ENCODE assay signal across 9 mouse cellular contexts in genomic region chr11:102102485-102103258, GRCm38 (mm10). TPM values are rescaled to one million over a fixed set of nuclear protein-coding genes. Genes with fewer than 3 reads are reported as not detected.
A peak's percentile ranks its signal among the peaks of the same experiment; 100 is the strongest.
DNase-seq lines count a peak whose midpoint lies in the region; ATAC-seq and TF ChIP-seq lines count a peak whose summit lies in the region.
"Had no signal": no experiment of that assay in that cellular context is flagged by ENCODE, and none has a peak within 500 bp of the region (broad histone marks: within the 10 kb centered on the region; RNA-seq: fewer than 3 reads in every experiment).

No protein-coding gene starts in this region.

- peaks cover 31% of the 10 kb centered on the region for H3K27me3 ChIP-seq in forebrain, postnatal 0 days (ENCODE audit: insufficient read depth, low read length)
- peaks cover 52% of the 10 kb centered on the region for H3K27me3 ChIP-seq in intestine, embryonic 15.5 days (replicated peaks)
- H3K27me3 ChIP-seq in liver, embryonic 13.5 days, result peaks cover 99% of the 10 kb centered on the region

- H3K4me2 ChIP-seq in forebrain, postnatal 0 days (ENCODE audit: low read depth), result no peak overlapping the region
- H3K4me2 ChIP-seq in intestine, embryonic 15.5 days (replicated peaks), result no peak overlapping the region
- H3K4me2 ChIP-seq in liver, embryonic 13.5 days, result no peak overlapping the region

- peak; percentile 55 to 84 for DNase-seq in adrenal gland, adult (ENCODE audit: inconsistent age in 2 of 2, low spot score in 1 of 2)
- DNase-seq in adrenal gland, adult 8-10 months, result no peak
- peak; percentile 57 for DNase-seq in A20 (ENCODE audit: low read depth, low spot score)
- DNase-seq in forebrain, postnatal 0 days, result peak; percentile 85
- DNase-seq in liver, embryonic 13.5 days, result peak; percentile 44
- DNase-seq in right cerebral cortex, postnatal 14 days, result peak; percentile 77

- WGBS in forebrain, postnatal 0 days, result 21% methylated on average over 17 of the region's 17 CpGs
- 15% methylated on average over 17 of the region's 17 CpGs for WGBS in intestine, embryonic 15.5 days
- WGBS in liver, embryonic 13.5 days (ENCODE audit: insufficient replicate concordance), result 4% methylated on average over 17 of the region's 17 CpGs

- TF ChIP-seq POLR2A in bone marrow macrophage, adult 2 months (IDR thresholded peaks at IDR 0.05; ENCODE audit: borderline replicate concordance, low read depth, low read length), result no peak

- TF ChIP-seq CTCF in bone marrow macrophage, adult 2 months (IDR thresholded peaks at IDR 0.05; ENCODE audit: low read depth, low read length), result peak; percentile 93
- TF ChIP-seq CTCF in forebrain, postnatal 0 days (IDR thresholded peaks at IDR 0.05; ENCODE audit: low read depth), result peak; percentile 87

- no peak overlapping the region for H3K9ac ChIP-seq in forebrain, postnatal 0 days
- H3K9ac ChIP-seq in intestine, embryonic 15.5 days, result no peak overlapping the region
- H3K9ac ChIP-seq in liver, embryonic 13.5 days, result 0 out of 2 replicates have a peak overlapping the region, but pooled peaks have one; percentile 9

- no peaks in the 10 kb centered on the region for H3K36me3 ChIP-seq in forebrain, postnatal 0 days (ENCODE audit: insufficient read depth)
- no peaks in the 10 kb centered on the region for H3K36me3 ChIP-seq in intestine, embryonic 15.5 days
- no peaks in the 10 kb centered on the region for H3K36me3 ChIP-seq in liver, embryonic 13.5 days

- H3K9me3 ChIP-seq in forebrain, postnatal 0 days (ENCODE audit: low read length), result no peaks in the 10 kb centered on the region
- no peaks in the 10 kb centered on the region for H3K9me3 ChIP-seq in intestine, embryonic 15.5 days
- no peaks in the 10 kb centered on the region for H3K9me3 ChIP-seq in liver, embryonic 13.5 days (replicated peaks)

- H3K4me1 ChIP-seq in bone marrow macrophage, adult 2 months (ENCODE audit: control insufficient read depth, insufficient read depth, low read length), result no peaks in the 10 kb centered on the region
- no peaks in the 10 kb centered on the region for H3K4me1 ChIP-seq in forebrain, postnatal 0 days (ENCODE audit: insufficient read depth)
- peaks cover 6% of the 10 kb centered on the region; the same call in 1 of the 2 replicates for H3K4me1 ChIP-seq in intestine, embryonic 15.5 days (replicated peaks)
- H3K4me1 ChIP-seq in liver, embryonic 13.5 days (replicated peaks), result peaks cover 39% of the 10 kb centered on the region

- no peak overlapping the region for H3K27ac ChIP-seq in bone marrow macrophage, adult 2 months (ENCODE audit: insufficient read depth, low read depth, low read length)
- no peak overlapping the region for H3K27ac ChIP-seq in forebrain, postnatal 0 days (ENCODE audit: low read depth, low read length)
- H3K27ac ChIP-seq in intestine, embryonic 15.5 days, result no peak overlapping the region
- H3K27ac ChIP-seq in liver, embryonic 13.5 days, result no peak overlapping the region
- H3K27ac ChIP-seq: macrophage had no signal

- ATAC-seq in forebrain, postnatal 0 days, result peak; percentile 54; the same call in 1 of the 2 replicates
- 0 out of 2 replicates have a peak, but pooled peaks have one; percentile 64 for ATAC-seq in intestine, embryonic 15.5 days
- peak; percentile 66 for ATAC-seq in liver, embryonic 13.5 days (ENCODE audit: low read depth)

- no peak overlapping the region for H3K4me3 ChIP-seq in bone marrow macrophage, adult 2 months (ENCODE audit: insufficient read depth, low read length)
- no peak overlapping the region for H3K4me3 ChIP-seq in forebrain, postnatal 0 days (ENCODE audit: low read depth, low read length)
- H3K4me3 ChIP-seq in intestine, embryonic 15.5 days (replicated peaks), result no peak overlapping the region
- H3K4me3 ChIP-seq in liver, embryonic 13.5 days (replicated peaks), result no peak overlapping the region

RNA-seq across cellular contexts. Expression of gene Ppy, which starts 1.6 kb away (rescaled TPM):
- not detected for total RNA-seq in adrenal gland, adult 8-10 months (2022)
- not detected in 2 replicates for polyA plus RNA-seq in bone marrow macrophage, adult 2 months (2012; ENCODE audit: insufficient read depth, insufficient read length, missing spikeins)
- not detected in 2 replicates for total RNA-seq in forebrain, postnatal 0 days (2014; rRNA removed)
- not detected in 2 replicates for polyA plus RNA-seq in forebrain, postnatal 0 days (2015; fragmentation: Nextera tagmentation; extraction: Ambion mirVana)
- 4.5 and 6.2 TPM in 2 replicates for polyA plus RNA-seq in intestine, embryonic 15.5 days (2015; fragmentation: Nextera tagmentation; extraction: Ambion mirVana)
- not detected in 2 replicates for polyA plus RNA-seq in liver, embryonic 13.5 days (2015; fragmentation: Nextera tagmentation; extraction: Ambion mirVana)
- polyA plus RNA-seq: macrophage had no signal

RNA-seq across cellular contexts. Expression of gene Pyy, which starts 5.0 kb away (rescaled TPM):
- total RNA-seq in adrenal gland, adult 8-10 months (2022), result not detected
- not detected in 2 replicates for polyA plus RNA-seq in bone marrow macrophage, adult 2 months (2012; ENCODE audit: insufficient read depth, insufficient read length, missing spikeins)
- not detected in 2 replicates for total RNA-seq in forebrain, postnatal 0 days (2014; rRNA removed)
- not detected in 2 replicates for polyA plus RNA-seq in forebrain, postnatal 0 days (2015; fragmentation: Nextera tagmentation; extraction: Ambion mirVana)
- 57.2 and 75.0 TPM in 2 replicates for polyA plus RNA-seq in intestine, embryonic 15.5 days (2015; fragmentation: Nextera tagmentation; extraction: Ambion mirVana)
- not detected in 2 replicates for polyA plus RNA-seq in liver, embryonic 13.5 days (2015; fragmentation: Nextera tagmentation; extraction: Ambion mirVana)
- polyA plus RNA-seq: macrophage had no signal

RNA-seq across cellular contexts. Expression of gene Mpp2, which starts 14.4 kb away (rescaled TPM):
- 10 to 100 TPM; 12.6 to 29.0 (median 15.2) TPM for total RNA-seq in adrenal gland, adult 8-10 months (2022)
- not detected in 2 replicates for polyA plus RNA-seq in bone marrow macrophage, adult 2 months (2012; ENCODE audit: insufficient read depth, insufficient read length, missing spikeins)
- total RNA-seq in forebrain, postnatal 0 days (2014; rRNA removed), result 27.3 and 28.3 TPM in 2 replicates
- 14.1 and 21.4 TPM in 2 replicates for polyA plus RNA-seq in forebrain, postnatal 0 days (2015; fragmentation: Nextera tagmentation; extraction: Ambion mirVana)
- 6.2 and 6.8 TPM in 2 replicates for polyA plus RNA-seq in intestine, embryonic 15.5 days (2015; fragmentation: Nextera tagmentation; extraction: Ambion mirVana)
- polyA plus RNA-seq in liver, embryonic 13.5 days (2015; fragmentation: Nextera tagmentation; extraction: Ambion mirVana), result 10.2 and 13.3 TPM in 2 replicates
- polyA plus RNA-seq: macrophage had no signal

RNA-seq across cellular contexts. Expression of gene Nags, which starts 42.6 kb away (rescaled TPM):
- 1 to 10 TPM in 2 of 4 experiments, under 1 TPM in 2; 0.20 to 3.0 (median 1.6) TPM for total RNA-seq in adrenal gland, adult 8-10 months (2022)
- not detected in 2 replicates for polyA plus RNA-seq in bone marrow macrophage, adult 2 months (2012; ENCODE audit: insufficient read depth, insufficient read length, missing spikeins)
- 0.14 and 0.15 TPM in 2 replicates for total RNA-seq in forebrain, postnatal 0 days (2014; rRNA removed)
- 0.28 and 0.35 TPM in 2 replicates for polyA plus RNA-seq in forebrain, postnatal 0 days (2015; fragmentation: Nextera tagmentation; extraction: Ambion mirVana)
- polyA plus RNA-seq in intestine, embryonic 15.5 days (2015; fragmentation: Nextera tagmentation; extraction: Ambion mirVana), result 24.0 and 25.6 TPM in 2 replicates
- polyA plus RNA-seq in liver, embryonic 13.5 days (2015; fragmentation: Nextera tagmentation; extraction: Ambion mirVana), result 8.7 and 11.2 TPM in 2 replicates
- polyA plus RNA-seq: macrophage had no signal

RNA-seq across cellular contexts. Expression of gene Tmem101, which starts 53.5 kb away (rescaled TPM):
- 10 to 100 TPM; 18.0 to 21.8 (median 19.7) TPM for total RNA-seq in adrenal gland, adult 8-10 months (2022)
- 10.0 and 10.4 TPM in 2 replicates for polyA plus RNA-seq in bone marrow macrophage, adult 2 months (2012; ENCODE audit: insufficient read depth, insufficient read length, missing spikeins)
- total RNA-seq in forebrain, postnatal 0 days (2014; rRNA removed), result 42.1 and 44.4 TPM in 2 replicates
- polyA plus RNA-seq in forebrain, postnatal 0 days (2015; fragmentation: Nextera tagmentation; extraction: Ambion mirVana), result 34.1 and 38.2 TPM in 2 replicates
- 23.8 and 26.4 TPM in 2 replicates for polyA plus RNA-seq in intestine, embryonic 15.5 days (2015; fragmentation: Nextera tagmentation; extraction: Ambion mirVana)
- 12.8 and 14.3 TPM in 2 replicates for polyA plus RNA-seq in liver, embryonic 13.5 days (2015; fragmentation: Nextera tagmentation; extraction: Ambion mirVana)

Comparison
In these comparisons a context has a peak if more than half of its experiments do, and no peak if none do; other contexts are left out.
1. RNA of gene Pyy, which starts 5.0 kb away (polyA plus RNA-seq): 57.2 to 75.0 TPM in intestine, embryonic 15.5 days; not detected in liver, embryonic 13.5 days, not detected in bone marrow macrophage, adult 2 months and not detected in forebrain, postnatal 0 days; every median in the first group is over 10 times any median in the second.
2. Peak in every context shown above with its lines, with median percentiles within 50 percentile points of each other: ATAC-seq.